Mouse (Mus musculus): ENCODE measurements at regions not wholly inside any gene's neighbourhood (a gene's known extent, or its start where the extent isn't known, plus 50 kb on each side); places are given as distances from the start of the nearest gene placed in this dataset.

DNA sequence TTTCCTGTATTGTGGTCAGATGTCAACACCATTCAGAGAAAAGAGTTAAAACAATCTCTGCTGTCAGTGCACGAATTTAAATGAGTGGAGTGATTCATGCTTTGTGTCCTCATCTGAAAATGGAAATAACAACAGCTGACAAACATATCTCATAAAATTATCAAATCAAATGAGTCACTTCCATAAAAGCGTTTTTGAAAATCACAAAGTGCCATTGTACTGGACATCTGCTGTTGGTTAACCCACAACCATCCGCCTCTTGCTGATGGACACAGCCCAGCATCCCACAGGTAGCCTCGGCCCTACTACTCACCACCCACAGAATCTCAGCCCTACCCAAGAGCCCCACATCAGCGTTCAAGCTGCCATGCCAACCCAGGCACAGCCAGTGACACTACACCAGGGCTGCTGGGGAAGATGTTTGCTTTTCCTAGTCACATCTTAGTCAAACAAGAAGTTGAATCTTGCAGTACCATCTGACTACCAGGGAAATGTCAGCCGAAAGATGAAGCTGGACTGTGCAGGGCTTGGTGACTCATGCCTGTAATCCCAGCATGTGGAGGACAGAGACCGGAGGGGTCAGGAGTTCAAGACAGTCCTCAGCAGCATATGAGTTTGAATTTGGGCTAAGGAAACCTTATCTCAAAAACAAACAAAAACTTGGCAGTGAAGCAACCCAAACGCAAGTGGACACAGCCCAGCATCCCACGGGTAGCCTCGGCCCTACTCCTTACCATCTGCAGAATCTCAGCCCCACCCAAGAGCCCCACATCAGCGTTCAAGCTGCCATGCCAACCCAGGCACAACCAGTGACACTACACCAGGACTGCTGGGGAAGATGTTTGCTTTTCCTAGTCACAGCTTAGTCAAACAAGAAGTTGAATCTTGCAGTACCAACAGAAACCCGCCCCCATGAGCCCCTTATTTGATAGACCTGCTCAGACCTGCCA, 131.9 kb upstream of the Noct start:
- Histone ChIP-seq H3K9me3 (ENCODE audit: low read depth, low read length) (no peaks in the 10 kb centered on the region), H3K4me2 (no peak overlapping the region), H3K36me3 (ENCODE audit: insufficient read depth) (no peaks in the 10 kb centered on the region), H3K27ac (ENCODE audit: low read depth) (no peak overlapping the region), H3K27me3 (ENCODE audit: insufficient read depth, low read length) (no peaks in the 10 kb centered on the region), H3K4me1 (ENCODE audit: insufficient read depth) (peaks cover 8% of the 10 kb centered on the region; the same call in 1 of the 2 replicates), H3K4me3 (ENCODE audit: low read depth, low read length) (no peak overlapping the region), H3K9ac (no peak overlapping the region)
- WGBS, result 45% methylated on average over 12 of the region's 12 CpGs
- DNase-seq (peak; percentile 46), ATAC-seq (ENCODE audit: insufficient read depth) (peak; percentile 75)
- TF ChIP-seq CTCF (IDR thresholded peaks at IDR 0.05; ENCODE audit: low read depth), result no peak

DNA sequence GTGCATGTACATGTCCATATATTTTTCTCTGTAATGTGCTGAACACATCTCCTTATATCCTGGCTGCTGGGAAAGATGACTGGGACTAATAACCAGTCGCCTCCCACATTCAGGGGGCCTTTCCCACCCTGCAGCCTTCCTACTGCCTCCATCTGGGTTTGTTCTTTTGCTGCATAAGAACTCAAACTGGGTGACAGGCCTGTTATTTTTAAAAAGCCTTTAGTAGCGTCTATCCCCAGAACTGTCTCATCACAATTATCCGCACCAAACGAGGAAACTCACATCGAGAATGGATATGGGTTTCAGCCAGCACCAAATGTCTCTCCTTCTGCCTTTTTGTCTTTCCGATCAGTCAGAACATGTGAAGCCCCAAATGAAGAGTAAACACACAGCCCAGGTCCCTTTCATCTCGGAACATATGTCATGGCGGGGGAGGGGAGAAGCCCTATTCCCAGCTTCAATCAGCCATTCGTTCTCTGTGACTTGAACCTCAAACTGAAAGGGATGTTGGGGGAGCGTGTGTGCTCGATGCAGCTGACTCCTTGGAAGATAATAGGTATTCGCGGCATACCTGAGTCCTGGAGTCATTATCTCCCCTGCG, 128.3 kb upstream of the Noct start:
- TF ChIP-seq CTCF (IDR thresholded peaks at IDR 0.05; ENCODE audit: low read depth), result no peak
- no peak overlapping the region for H3K27ac ChIP-seq (ENCODE audit: low read depth)
- H3K36me3 ChIP-seq (ENCODE audit: insufficient read depth), result no peaks in the 10 kb centered on the region
- no peak overlapping the region for H3K9ac ChIP-seq
- no peaks in the 10 kb centered on the region for H3K27me3 ChIP-seq (ENCODE audit: insufficient read depth, low read length)
- no peaks in the 10 kb centered on the region; the same call in 1 of the 2 replicates for H3K9me3 ChIP-seq (ENCODE audit: low read depth, low read length)
- 25% methylated on average over 14 of the region's 14 CpGs for WGBS
- no peak overlapping the region for H3K4me3 ChIP-seq (ENCODE audit: low read depth, low read length)
- ATAC-seq (ENCODE audit: insufficient read depth), result no peak
- no peak for DNase-seq
- peaks cover 8% of the 10 kb centered on the region; the same call in 1 of the 2 replicates for H3K4me1 ChIP-seq (ENCODE audit: insufficient read depth)
- peak overlapping the region; percentile 13; the same call in 1 of the 2 replicates for H3K4me2 ChIP-seq

DNA sequence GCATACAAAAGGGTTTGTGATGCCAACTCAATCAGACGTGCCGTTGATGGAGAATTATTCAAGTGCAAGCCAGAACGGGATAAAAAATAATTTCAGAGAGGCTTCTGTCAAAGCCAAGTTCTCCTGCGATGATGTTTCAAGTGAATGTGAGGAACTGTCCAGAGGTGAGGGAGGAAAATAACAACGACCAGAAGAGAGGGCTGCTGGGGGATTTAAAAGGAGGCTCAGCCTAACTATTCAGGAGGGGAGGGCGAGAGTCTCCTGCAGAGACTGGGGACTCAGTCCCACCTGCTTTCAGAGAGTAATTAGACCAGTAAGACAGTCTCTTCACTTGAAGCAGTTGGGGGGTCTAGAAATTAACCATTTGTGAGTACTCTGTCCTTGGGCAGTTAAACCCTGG, 127.7 kb upstream of the Noct start:
- ATAC-seq (ENCODE audit: insufficient read depth), result no peak
- no peak overlapping the region for H3K4me3 ChIP-seq (ENCODE audit: low read depth, low read length)
- H3K9ac ChIP-seq, result no peak overlapping the region
- no peak overlapping the region for H3K4me2 ChIP-seq
- H3K27me3 ChIP-seq (ENCODE audit: insufficient read depth, low read length), result no peaks in the 10 kb centered on the region
- no peaks in the 10 kb centered on the region; the same call in 1 of the 2 replicates for H3K9me3 ChIP-seq (ENCODE audit: low read depth, low read length)
- TF ChIP-seq CTCF (IDR thresholded peaks at IDR 0.05; ENCODE audit: low read depth), result no peak
- H3K27ac ChIP-seq (ENCODE audit: low read depth), result no peak overlapping the region
- DNase-seq, result no peak
- peaks cover 8% of the 10 kb centered on the region; the same call in 1 of the 2 replicates for H3K4me1 ChIP-seq (ENCODE audit: insufficient read depth)
- WGBS, result 26% methylated on average over 6 of the region's 6 CpGs
- no peaks in the 10 kb centered on the region for H3K36me3 ChIP-seq (ENCODE audit: insufficient read depth)

DNA sequence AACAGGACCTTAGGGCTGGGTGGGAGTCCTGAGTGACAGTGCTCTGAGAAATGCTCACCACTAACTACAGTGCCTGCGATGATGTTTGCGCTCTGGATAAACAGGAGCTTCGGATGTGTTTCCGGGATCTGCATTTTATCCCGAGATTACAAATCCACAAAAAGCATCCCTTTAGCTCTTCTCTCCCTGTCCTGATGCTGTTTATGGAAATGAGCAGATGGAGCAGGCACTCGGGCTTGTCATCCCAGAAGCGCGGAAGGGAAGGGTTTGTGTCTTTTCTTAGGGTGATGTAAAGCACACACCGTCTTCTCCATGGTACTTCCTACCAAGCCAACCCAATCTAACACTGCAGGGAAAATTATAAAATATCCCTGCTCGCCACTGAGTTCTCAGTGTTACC, 126.9 kb upstream of the Noct start:
- DNase-seq (no peak), ATAC-seq (ENCODE audit: insufficient read depth) (no peak)
- no peak for TF ChIP-seq CTCF (IDR thresholded peaks at IDR 0.05; ENCODE audit: low read depth)
- Histone ChIP-seq H3K4me1 (ENCODE audit: insufficient read depth) (peaks cover 5% of the 10 kb centered on the region; the same call in 1 of the 2 replicates), H3K27me3 (ENCODE audit: insufficient read depth, low read length) (no peaks in the 10 kb centered on the region), H3K36me3 (ENCODE audit: insufficient read depth) (no peaks in the 10 kb centered on the region), H3K4me2 (no peak overlapping the region), H3K27ac (ENCODE audit: low read depth) (no peak overlapping the region), H3K9ac (no peak overlapping the region), H3K4me3 (ENCODE audit: low read depth, low read length) (no peak overlapping the region), H3K9me3 (ENCODE audit: low read depth, low read length) (no peaks in the 10 kb centered on the region; the same call in 1 of the 2 replicates)
- WGBS, result 83% methylated on average over 10 of the region's 10 CpGs

DNA sequence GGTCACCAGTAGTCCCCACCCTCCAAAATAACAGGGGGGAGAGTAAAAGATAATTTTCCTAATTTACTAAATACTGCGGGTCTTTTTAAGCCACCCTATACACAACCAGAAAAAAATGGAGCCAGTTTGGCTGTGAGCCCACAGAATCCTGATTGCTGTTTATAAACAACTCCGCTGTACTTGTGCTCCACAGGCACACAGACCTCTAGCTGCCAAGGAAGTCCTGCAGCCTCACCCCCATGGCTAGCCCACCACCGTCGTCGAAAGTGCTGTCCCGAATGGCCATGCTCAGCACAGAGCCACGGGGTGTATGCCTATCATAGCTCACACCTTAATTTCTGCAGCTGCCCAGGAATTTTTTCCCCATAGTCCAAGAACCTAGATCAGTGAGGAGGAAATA, 124.3 kb upstream of the Noct start:
- ATAC-seq (ENCODE audit: insufficient read depth), result peak; percentile 85; the same call in 1 of the 2 replicates
- WGBS, result 45% methylated on average over 7 of the region's 7 CpGs
- Histone ChIP-seq H3K27me3 (ENCODE audit: insufficient read depth, low read length) (no peaks in the 10 kb centered on the region), H3K9ac (no peak overlapping the region), H3K4me1 (ENCODE audit: insufficient read depth) (no peaks in the 10 kb centered on the region), H3K4me2 (no peak overlapping the region), H3K36me3 (ENCODE audit: insufficient read depth) (no peaks in the 10 kb centered on the region), H3K27ac (ENCODE audit: low read depth) (no peak overlapping the region), H3K4me3 (ENCODE audit: low read depth, low read length) (no peak overlapping the region), H3K9me3 (ENCODE audit: low read depth, low read length) (no peaks in the 10 kb centered on the region; the same call in 1 of the 2 replicates)
- peak; percentile 85 for DNase-seq
- 0 out of 2 replicates have a peak, but pooled peaks have one; percentile 3 for TF ChIP-seq CTCF (IDR thresholded peaks at IDR 0.05; ENCODE audit: low read depth)

DNA sequence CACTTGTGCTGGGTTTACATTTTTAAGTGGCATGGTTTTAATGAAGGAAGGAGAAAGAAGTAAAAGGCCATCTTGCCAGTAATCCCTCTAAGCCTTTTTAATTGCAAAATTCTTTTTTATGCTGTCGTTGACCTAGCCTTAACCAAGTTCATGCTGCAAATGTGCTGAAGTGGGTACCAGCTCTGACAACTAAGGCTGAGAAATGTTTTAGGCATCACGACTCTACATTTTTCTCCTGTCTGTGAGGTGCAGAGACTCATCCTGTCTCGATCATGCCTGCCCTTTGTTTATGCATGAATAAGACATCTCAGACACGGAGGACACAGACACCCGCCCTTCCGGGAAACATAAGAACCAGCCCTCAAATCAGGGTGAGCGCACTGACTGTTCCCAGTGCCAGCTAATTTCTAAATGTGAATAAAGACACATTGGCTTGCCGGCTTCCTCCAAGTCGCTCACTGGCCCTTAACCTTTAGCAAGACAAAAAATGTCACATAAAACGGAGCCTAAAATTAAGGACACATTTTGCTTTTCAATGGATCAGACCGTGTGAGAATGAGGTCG, 115.5 kb upstream of the Noct start:
- WGBS, result 49% methylated on average over 12 of the region's 12 CpGs
- Histone ChIP-seq H3K4me1 (ENCODE audit: insufficient read depth) (no peaks in the 10 kb centered on the region), H3K27ac (ENCODE audit: low read depth) (no peak overlapping the region), H3K36me3 (ENCODE audit: insufficient read depth) (no peaks in the 10 kb centered on the region), H3K4me2 (no peak overlapping the region), H3K9ac (no peak overlapping the region), H3K9me3 (ENCODE audit: low read depth, low read length) (no peaks in the 10 kb centered on the region), H3K4me3 (ENCODE audit: low read depth, low read length) (no peak overlapping the region), H3K27me3 (ENCODE audit: insufficient read depth, low read length) (no peaks in the 10 kb centered on the region)
- DNase-seq, result no peak
- no peak for ATAC-seq (ENCODE audit: insufficient read depth)
- no peak for TF ChIP-seq CTCF (IDR thresholded peaks at IDR 0.05; ENCODE audit: low read depth)

DNA sequence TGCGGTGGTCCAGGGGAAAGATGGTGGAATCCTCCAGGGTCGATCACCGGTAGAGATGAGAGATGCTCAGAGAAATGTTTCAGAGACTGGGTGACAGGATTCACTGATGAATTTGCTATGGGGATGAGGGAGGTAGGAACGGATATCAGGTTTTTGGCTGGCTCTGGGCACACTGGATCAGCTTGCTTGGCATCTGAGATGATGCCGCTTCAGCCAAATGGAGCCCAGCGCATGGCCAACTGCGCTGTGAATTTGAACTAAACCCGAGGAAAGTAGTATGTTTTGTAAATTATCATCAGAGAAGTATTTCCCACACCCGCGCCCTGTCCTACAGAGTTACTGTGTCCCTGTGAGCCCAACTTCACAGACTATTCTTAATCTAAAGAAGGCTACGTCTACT, 113.0 kb upstream of the Noct start:
- no peak overlapping the region for H3K4me2 ChIP-seq
- H3K9me3 ChIP-seq (ENCODE audit: low read depth, low read length), result no peaks in the 10 kb centered on the region
- H3K4me1 ChIP-seq (ENCODE audit: insufficient read depth), result no peaks in the 10 kb centered on the region
- WGBS, result 92% methylated on average over 11 of the region's 11 CpGs
- no peaks in the 10 kb centered on the region for H3K36me3 ChIP-seq (ENCODE audit: insufficient read depth)
- TF ChIP-seq CTCF (IDR thresholded peaks at IDR 0.05; ENCODE audit: low read depth), result no peak
- H3K27me3 ChIP-seq (ENCODE audit: insufficient read depth, low read length), result no peaks in the 10 kb centered on the region
- no peak overlapping the region for H3K4me3 ChIP-seq (ENCODE audit: low read depth, low read length)
- DNase-seq (no peak), ATAC-seq (ENCODE audit: insufficient read depth) (no peak)
- no peak overlapping the region for H3K9ac ChIP-seq
- no peak overlapping the region for H3K27ac ChIP-seq (ENCODE audit: low read depth)
